ENCODE assay signal across 14 mouse cellular contexts in genomic region chr12:69545456-69546178, GRCm38 (mm10).
"Had no signal": no experiment of that assay in that cellular context is flagged by ENCODE, and none has a peak within 500 bp of the region (broad histone marks: within the 10 kb centered on the region; RNA-seq: fewer than 3 reads in every experiment).

No protein-coding gene starts in this region.

- H3K27me3 ChIP-seq: limb, embryonic 13.5 days; liver, embryonic 15.5 days; lung, embryonic 15.5 days; midbrain, embryonic 12.5 days; neural tube, embryonic 13.5 days; stomach, embryonic 15.5 days had no signal

- H3K4me3 ChIP-seq: layer of hippocampus, adult 2 months; limb, embryonic 13.5 days; liver, embryonic 15.5 days; lung, embryonic 15.5 days; midbrain, embryonic 12.5 days; neural tube, embryonic 13.5 days; stomach, embryonic 15.5 days had no signal

- H3K4me1 ChIP-seq: lung, embryonic 15.5 days; midbrain, embryonic 12.5 days; stomach, embryonic 15.5 days had no signal

- H3K9me3 ChIP-seq: limb, embryonic 13.5 days; liver, embryonic 15.5 days; lung, embryonic 15.5 days; midbrain, embryonic 12.5 days; neural tube, embryonic 13.5 days; stomach, embryonic 15.5 days had no signal

- H3K36me3 ChIP-seq: limb, embryonic 13.5 days; liver, embryonic 15.5 days; lung, embryonic 15.5 days; midbrain, embryonic 12.5 days; neural tube, embryonic 13.5 days; stomach, embryonic 15.5 days had no signal

- DNase-seq: kidney, adult 11 months; kidney, adult 9 months; kidney, postnatal 4 days; lung, postnatal 14 days; retina, postnatal 1 day; right cerebral cortex, postnatal 14 days had no signal

- H3K27ac ChIP-seq: kidney, postnatal 0 days; layer of hippocampus, adult 2 months; limb, embryonic 13.5 days; liver, embryonic 15.5 days; lung, embryonic 15.5 days; midbrain, embryonic 12.5 days; neural tube, embryonic 13.5 days; stomach, embryonic 15.5 days had no signal
